Mouse (Mus musculus) monocyte, adult 2 months (primary cell): ENCODE data around the gene Cgas.

Experiments used
- DNase-seq, 2 experiments: peaks; one replicate each; pipeline ENCODE4 v3.0.0; 2022; ENCODE audit warnings: low spot score in 2 of 2, low read depth in 1 of 2

The Cgas gene

DNA sequence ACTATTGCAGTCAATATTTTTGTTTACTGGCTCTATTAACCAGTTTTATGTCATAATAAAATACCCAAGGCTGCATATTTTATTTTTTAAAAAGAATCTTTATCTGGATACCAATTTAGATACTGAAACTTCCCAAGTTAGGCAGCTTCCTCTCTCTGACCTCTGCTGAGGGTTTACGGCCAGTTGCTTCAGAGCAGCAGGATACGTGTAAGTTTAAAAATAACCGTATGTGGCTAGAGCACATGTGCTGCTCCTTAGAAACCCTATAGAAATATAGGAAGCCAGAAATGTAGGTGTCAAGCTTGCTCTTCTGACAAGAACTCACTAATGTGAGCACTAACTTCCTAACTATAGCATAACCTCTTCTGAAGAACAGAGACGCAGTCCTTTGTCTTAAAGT is 20.3 kb upstream of the Cgas start:
- no peak for DNase-seq

DNA sequence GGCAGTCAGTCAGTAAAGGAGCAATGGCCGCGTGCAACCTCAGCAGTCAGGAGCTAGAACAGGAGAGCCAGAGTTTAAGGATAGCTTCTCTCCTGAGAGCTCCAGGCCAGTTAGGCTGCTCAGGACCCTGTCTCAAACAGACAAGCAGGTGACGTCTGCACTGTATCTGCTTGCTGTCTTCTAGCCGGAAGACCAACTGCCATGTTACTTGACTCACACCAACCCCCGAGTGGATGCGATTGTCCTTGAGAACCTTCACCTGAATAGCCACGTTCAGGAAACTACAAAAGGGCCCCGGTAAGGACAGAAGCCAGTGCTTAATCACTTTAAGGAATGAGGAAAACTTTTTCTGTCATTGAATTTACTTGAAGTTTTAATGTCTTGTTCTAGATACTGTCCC is 14.0 kb upstream of the Cgas start:
- DNase-seq: no peak

DNA sequence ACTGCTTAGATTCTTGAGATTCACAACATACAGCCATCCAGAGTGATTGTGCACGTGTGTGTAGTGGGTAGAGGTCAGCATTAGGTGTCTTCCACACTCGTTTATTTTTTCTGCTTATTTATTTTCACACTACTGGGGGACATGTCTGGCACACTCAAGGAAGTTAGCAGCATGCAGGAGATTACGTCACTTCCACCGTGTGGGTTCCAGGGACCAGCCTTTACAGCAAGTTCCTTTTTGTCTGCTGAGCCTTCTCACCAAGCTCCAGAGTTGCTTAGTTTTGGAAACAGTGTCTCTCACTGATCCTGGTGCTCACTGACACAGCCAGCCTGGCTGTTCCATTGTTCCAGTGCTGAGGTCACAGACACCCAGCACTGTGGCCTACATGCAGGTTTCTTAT is 8.3 kb upstream of the Cgas start:
- peak; percentile 42 to 53 for DNase-seq

DNA sequence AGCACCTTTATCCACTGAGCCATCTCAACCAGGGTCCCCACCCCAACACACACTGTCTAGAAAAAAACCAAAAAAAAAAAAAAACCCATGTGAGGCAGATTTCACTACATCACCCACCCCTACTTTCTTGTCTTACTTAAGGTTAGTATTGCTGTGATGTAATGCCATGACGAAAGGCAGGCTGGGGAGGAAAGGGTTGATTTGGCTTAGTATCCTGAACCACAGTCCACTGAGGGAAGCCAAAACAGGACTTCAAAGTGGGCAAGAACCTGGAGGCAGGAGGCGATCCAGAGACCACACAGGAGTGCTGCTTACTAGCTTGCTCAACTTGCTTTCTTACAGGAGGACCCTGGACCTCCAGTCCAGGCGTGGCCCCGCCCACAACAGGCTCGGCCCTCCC is 7.4 kb upstream of the Cgas start:
- no peak for DNase-seq

DNA sequence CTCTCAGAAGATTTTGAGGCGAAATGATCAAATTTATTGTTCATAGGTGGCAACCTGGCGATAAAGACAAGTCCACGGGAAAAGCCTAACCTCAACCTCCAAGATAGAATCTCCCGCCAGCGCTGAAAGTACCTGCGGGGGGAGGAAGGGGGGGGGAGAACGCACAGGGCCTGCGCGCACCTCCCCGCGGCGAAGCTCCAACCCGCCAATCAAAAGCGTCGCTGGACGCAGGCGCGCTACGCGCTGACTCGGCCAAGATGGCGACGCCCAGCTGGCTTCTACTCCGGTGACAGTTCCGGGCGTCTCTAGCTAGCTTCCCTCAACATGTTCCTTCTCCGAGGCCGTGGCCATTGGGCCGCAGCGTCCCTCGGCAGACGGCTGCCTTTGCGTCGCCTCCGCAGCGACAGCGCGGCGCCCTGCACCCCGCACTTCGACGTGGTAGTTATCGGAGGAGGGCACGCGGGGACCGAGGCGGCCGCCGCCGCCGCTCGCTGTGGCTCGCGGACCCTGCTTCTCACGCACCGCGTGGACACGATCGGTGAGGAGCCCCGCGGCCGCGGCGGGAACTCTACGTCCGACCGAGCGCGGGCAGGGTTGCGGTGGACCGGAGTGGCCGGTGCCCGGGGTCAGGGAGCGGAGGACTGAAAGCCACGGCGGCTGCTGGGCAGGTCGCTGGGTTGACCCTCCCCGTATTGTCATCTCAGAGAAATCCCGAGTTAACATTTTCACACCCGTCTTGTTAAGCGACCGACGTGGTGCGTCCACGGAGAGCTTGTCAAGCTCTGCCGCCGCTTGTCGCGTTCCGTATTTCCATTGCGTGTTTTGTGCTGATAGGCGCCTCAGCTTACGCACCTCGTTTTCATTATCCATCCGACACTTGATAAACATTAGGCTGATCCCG is 5.2 kb upstream of the Cgas start, which contains the start of the genes Mto1 and Gm17324:
Gene Mto1 (plus strand): TSS at position 236 of the 901 bp plus-strand sequence.
Gene Gm17324 (minus strand): TSS at position 814 of the 901 bp plus-strand sequence.
- DNase-seq: peak; percentile 48 to 80

DNA sequence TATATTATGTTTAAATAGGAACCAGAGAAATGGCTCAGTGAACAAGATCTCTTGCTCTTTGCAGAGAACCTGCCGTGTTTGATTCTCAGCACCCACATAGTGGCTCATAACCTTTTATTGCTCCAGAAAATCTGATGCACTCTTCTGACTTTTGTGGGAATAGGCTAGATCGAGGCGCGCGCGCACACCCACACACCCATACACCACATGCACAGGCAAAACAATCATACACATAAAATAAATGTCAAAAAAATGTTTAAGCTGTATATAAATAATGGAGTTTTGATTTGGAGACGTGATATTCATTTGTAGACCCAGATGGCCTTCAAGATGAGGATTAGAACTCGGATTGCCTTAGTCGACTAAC is 4.6 kb upstream of the Cgas start:
- no peak for DNase-seq

DNA sequence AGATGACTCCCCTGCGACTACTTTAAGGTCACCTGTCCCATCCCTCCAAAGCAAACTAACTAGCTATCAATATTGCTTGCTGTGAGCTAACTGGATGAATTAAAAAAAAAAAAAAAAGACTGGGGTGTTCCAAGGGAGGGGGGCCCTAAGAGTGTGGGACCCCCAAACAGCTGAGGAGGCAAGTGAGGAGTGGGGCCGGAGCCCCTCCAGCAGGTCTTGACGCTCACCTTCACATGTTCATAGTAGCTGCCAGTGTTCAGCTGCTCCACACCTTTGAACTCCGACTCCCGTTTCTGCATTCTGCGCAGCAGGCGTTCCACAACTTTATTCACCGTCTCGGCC is 829 bp downstream of the Cgas start:
- no peak for DNase-seq

DNA sequence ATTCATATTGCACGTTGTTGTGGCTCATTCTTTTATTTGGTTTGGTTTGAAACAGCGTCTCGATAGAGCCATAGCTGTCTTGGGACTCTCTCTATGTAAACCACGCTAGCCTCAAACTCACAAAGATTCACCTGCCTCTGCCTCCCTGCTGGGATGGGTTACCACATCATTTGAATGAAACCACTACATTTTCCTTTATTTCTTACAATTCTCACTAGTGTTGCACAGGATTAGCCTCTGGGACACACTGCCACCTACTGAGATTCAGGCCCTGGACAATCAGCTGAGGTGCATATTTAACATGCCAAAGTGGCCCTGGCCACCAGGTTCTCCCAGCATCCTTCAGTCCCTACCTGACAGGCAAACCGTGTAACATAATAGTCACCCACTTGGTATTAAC is 3.6 kb downstream of the Cgas start:
- DNase-seq: no peak

DNA sequence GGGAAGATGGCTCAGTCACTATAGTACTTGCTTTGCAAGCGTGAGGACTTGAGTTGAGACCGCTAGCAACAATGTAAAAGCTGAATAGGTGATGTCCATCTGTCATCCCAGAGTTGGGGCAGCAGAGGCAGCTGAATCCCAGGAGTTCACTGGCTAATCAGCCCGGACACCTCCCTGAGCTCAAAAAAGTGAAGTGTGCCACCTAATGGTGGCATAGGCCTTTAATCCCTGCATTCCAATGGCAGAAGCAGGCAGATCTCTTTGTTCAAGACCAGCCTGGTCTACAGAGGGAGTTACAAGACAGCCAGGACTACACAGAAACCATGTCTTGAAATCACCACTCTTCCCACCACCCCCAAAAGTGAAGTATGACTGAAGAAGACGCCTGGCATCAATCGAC is 10.6 kb downstream of the Cgas start:
- DNase-seq: no peak

DNA sequence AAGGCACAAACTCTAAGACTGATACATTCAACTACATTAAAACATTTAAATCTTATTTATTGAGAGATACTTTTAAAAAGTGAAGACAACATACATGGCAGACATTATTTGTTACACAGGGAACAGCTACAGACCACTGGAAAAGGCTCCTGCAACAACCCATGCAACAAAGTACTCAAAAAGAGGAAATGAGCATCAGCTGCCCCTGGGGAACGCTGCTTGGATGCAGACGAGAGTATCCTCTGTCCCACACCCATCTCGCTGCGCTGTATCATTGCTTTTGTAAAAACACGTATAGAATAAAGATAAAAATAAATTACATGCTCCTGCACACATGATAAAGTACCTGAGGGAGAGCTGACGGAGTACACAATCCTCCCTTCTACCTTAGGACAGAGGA is 12.6 kb downstream of the Cgas start:
- DNase-seq: no peak

DNA sequence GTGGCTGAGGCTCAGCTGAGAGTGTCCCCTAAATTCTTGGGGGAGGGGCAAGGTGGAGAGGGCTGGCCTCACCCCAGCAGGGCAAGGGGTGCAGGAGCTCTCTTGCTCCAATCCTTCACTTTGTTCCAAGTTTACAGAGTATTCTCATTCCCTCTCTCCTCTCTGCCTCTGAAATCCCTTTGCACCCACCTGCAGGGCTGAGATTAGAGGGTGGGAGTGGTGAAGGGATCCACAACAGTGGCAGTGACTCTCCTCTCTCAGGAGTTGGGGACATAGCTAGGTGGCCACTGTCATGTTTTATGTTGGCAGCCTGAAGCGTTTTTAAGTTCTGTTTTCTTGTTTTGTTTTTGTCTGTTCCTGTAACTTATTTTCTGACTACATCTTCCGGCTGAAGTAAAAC is 13.5 kb downstream of the Cgas start:
- no peak for DNase-seq

DNA sequence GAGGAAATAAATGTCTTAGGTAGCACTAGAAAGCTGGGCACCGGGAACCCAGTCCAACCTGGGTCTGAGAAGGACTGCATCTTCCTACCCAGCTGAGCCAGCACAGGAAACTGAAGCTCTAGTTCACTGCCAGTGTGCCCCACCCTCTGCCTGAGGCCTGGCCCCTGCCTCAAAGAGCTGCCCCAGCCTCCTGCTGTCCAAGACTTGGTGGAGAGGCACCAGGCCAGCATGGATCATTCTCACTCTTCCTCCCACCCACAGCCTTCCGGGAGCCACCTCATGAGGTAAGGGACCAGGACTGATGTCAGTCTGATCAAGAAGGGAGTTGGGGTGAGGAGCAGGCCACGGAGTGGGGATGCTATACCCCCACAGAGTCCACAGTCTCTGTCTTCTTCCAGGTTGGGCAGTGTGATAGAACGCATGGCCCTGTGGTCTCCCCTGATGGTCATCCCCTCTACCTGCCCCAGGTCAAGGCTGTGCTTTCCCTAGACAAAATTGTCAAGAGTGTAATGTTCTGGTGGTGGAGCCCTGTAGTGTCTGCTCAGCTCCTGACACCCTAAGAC is 14.1 kb downstream of the Cgas start:
- DNase-seq: no peak

DNA sequence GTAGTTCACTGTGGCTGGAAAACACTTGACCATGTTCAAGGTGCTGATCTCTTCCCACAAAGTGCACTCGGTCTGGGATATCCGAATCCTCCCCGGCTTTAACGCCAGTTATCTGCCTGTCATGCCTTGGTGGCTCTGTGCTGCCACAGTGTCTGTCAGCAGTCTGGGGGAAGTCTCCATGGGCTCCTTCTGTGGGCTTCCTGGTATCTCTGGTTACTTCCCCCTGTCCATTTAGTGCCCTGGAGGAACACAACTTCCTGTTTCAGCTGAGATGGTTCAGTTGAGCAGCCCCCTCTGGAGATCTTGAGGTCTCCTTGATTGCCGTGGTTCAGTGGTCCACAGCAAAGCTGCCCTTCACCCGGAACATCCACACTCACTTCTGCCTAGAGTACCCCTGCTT is 14.9 kb downstream of the Cgas start:
- DNase-seq: peak in 1 of 2 experiments; percentile 34

DNA sequence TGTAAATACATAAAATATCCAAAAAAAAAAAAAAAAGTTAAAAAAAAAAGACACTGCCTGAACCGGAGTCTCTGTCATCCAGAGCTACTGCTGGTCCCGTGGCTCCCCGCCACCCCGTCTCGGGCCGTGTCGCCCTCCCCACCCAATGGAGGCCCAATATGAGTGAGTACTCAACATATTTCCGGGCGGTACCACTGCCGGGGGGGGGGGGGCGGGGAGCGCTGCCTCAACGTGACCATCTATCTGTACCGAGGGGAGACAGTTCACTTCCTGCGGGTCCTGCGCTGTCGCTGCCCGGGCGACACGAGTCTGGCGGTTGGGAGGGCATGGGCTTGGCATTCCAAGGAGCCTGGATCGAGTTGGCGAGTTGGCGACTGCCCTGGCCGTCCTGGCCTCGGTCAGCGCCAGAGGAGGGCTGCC is 15.7 kb downstream of the Cgas start:
- no peak for DNase-seq

DNA sequence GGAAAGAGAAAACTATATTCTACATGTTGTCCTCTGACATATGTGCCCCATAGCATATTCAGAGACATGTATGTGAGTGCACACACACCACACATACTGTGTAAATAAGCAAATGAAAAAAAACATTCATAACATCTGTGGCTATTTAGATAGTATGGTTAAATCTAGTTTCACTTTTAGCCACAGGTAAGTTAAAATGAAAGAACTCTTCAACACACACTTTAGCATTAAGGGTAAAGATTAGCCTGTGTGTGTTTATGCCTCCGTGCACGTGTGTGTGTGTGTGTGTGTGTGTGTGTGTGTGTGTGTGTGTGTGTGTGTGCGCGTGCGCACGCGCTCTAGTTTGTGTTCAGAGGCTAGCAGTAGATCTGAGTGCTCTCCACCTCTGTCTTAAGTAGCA is 41.4 kb downstream of the Cgas start:
- no peak for DNase-seq

DNA sequence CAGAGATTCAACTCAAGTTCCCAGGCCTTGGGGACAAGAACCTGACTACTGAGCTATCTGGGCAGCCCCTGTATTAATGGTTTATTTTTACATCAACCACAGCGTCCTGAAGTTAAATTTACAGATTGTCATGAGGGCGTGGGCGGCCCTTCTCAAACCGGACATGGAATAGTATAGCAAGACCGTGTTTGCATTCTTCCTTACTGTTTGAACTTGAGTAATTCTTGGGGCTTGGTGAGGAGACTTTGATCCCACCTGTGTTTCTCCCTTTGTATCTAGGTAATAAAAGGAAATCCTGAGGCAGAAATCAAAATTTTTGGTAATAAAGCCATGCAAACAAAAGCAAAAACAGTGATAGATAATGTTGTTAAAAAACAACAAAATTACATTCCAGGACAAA is 42.5 kb downstream of the Cgas start:
- DNase-seq: no peak

DNA sequence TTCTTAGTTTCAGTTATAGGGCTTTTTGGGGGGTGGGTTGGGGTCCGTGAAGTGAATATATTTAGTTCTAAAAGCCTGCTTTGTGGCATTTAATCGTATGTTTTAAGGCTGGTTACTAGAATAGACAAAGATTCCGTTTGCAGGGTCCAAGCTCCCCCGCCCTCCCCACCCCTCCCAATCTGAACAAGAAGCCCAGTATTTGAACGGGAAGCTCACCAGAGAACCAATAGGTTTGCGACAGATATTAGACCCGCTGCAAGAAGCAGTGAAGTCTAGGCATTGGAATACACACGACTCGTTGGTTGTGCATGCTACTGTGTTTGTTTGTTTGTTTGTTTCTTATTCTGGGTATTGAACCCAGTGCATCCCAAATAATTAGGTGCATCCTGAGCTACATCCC is 46.5 kb downstream of the Cgas start:
- no peak for DNase-seq

DNA sequence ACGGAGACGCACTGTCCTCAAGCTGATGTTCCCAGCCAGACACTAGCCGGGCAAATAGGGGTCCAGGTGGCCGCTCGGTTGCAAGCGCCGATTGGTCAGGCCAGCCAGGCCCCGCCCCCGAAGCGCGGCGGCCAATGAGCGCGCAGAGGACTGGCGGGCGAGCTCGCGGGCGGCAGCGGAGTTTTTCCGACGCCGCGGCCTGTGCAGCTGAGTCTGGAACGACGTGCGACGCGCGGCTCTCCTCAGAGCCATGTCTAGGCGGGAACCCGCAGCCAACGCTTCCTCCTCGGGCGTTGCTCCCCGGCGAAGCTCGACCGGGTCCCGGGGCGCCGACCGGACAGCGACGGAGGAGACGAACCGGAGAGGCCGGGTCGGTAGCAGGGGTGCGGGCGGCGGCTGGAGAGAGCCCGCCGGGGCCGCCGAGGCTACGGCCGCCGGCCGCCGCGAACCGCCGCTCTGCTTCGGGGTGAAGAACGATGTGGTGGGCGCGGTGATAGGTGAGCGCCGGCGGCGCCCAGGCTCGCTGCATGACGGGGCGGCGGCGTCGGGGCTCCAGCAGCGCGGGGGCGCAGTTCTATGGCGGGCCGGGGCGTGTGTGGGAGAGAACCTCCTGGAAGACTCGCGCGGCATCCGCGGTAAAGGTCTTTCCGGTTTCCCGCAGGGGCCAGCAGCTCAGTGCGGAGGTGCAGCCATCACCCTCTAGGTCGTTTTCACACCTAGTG is 47.2 kb downstream of the Cgas start, which contains the start of gene Ddx43:
Gene Ddx43 (plus strand): TSS at position 148 of the 722 bp plus-strand sequence.
- DNase-seq: no peak

DNA sequence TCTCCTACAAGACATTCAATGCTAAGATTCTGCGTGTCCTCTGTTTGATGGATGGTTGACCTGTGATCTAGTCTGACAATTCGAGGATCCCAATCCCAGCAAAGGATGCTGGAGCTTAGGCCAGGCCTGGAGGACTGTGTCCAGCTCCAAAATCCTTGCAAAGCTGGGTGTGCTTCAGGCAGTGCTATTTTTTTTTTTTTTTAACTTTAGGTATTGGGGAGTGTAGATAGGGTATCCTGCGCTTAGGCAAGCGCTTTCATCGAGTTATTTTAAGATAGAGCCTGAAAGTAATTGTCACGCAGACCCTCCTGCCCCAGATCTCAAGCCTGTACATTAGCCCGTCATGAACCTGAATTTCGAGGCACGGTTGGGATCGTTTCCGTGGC is 47.8 kb downstream of the Cgas start:
- DNase-seq: no peak

DNA sequence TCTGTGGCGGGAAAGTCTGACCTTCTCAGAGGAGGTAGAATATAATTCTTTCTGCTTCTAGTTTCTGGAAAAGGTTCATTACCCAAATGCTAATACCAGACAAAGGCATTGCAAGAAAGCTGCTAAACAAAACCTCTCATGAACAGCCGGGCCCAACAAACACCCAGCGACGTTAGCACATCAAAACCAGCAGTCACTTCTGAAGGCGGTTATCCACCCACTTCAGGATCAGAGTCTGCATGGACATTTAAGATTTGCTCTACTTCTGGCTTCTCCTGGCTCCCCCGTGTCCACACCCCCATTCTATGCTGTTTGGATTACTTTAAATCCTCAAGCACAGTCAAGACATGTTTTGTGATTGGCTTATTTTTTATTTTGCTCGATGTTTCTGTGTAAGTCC is 48.4 kb downstream of the Cgas start:
- DNase-seq: no peak

DNA sequence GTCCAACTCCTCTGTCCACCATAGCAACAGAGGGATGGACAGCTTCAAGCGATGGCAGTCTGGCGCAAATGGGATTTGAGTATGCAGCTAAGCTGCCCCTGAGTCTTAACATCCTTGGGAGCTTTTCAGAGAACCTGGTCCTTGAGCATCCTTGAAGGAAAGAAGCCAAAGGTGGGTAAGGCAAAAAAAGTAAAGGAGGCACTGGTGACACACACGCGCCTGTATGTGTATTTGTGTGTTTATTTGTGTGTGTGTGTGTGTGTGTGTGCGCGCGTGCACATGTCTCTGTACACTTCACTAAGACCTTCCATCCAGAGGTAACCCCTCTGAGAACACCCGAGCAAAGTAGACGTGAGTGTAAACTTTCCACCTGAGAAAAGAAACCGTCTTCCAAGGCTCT is 49.3 kb downstream of the Cgas start:
- DNase-seq: no peak

DNA sequence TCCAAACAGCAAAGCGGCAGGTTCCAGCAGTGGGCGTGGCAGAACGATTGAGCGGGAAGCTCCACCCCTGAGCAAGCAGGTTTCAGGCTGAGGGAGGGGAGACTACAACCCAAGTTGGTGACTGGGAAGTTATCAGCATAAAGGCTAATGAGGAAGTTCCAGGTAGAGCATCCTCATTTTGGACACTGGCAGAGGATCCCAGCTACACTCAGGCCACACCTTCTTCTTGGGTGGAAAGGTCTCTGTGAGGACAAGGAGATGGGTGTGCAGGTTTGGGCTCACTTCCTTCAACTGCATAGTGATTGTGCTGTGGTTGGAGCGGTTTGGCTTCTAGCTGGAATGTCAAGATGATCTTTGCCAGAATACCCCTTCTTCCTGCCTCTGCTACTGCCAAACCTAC is 53.1 kb downstream of the Cgas start:
- DNase-seq: no peak
